Comparison of ENCODE assay signal across 8 mouse cellular contexts in genomic region chr6:122801801-122802514, GRCm38 (mm10). TPM values are rescaled to one million over a fixed set of nuclear protein-coding genes. Genes with fewer than 3 reads are reported as not detected.
DNase-seq lines count a peak whose midpoint lies in the region; ATAC-seq and TF ChIP-seq lines count a peak whose summit lies in the region.

No protein-coding gene starts in this region.

- no peaks in the 10 kb centered on the region for H3K36me3 ChIP-seq in forebrain, embryonic 15.5 days
- no peaks in the 10 kb centered on the region for H3K36me3 ChIP-seq in hindbrain, postnatal 0 days (ENCODE audit: insufficient read depth, low read length)
- peaks cover 1% of the 10 kb centered on the region; the same call in 1 of the 2 replicates for H3K36me3 ChIP-seq in liver, embryonic 13.5 days
- no peaks in the 10 kb centered on the region for H3K36me3 ChIP-seq in neural tube, embryonic 13.5 days

- H3K4me2 ChIP-seq in forebrain, embryonic 15.5 days (replicated peaks): peak overlapping the region; percentile 92
- peak overlapping the region; percentile 89 for H3K4me2 ChIP-seq in hindbrain, postnatal 0 days (ENCODE audit: low read depth, low read length)
- peak overlapping the region; percentile 95 for H3K4me2 ChIP-seq in liver, embryonic 13.5 days
- peak overlapping the region; percentile 93 for H3K4me2 ChIP-seq in neural tube, embryonic 13.5 days

- H3K9ac ChIP-seq in forebrain, embryonic 15.5 days (replicated peaks): peak overlapping the region; percentile 61
- H3K9ac ChIP-seq in hindbrain, postnatal 0 days (replicated peaks; ENCODE audit: low read length): peak overlapping the region; percentile 78
- H3K9ac ChIP-seq in liver, embryonic 13.5 days: peak overlapping the region; percentile 94
- H3K9ac ChIP-seq in neural tube, embryonic 13.5 days: peak overlapping the region; percentile 82

- H3K9me3 ChIP-seq in forebrain, embryonic 15.5 days: no peaks in the 10 kb centered on the region
- H3K9me3 ChIP-seq in hindbrain, postnatal 0 days (ENCODE audit: low read length): no peaks in the 10 kb centered on the region
- H3K9me3 ChIP-seq in liver, embryonic 13.5 days (replicated peaks): no peaks in the 10 kb centered on the region
- no peaks in the 10 kb centered on the region for H3K9me3 ChIP-seq in neural tube, embryonic 13.5 days

- TF ChIP-seq CTCF in hindbrain, postnatal 0 days (IDR thresholded peaks at IDR 0.05; ENCODE audit: low read depth): no peak

- H3K27ac ChIP-seq in forebrain, embryonic 15.5 days (replicated peaks): peak overlapping the region; percentile 13
- peak overlapping the region; percentile 86 for H3K27ac ChIP-seq in hindbrain, postnatal 0 days
- peak overlapping the region; percentile 88 for H3K27ac ChIP-seq in liver, embryonic 13.5 days
- H3K27ac ChIP-seq in neural tube, embryonic 13.5 days (replicated peaks): peak overlapping the region; percentile 15

- H3K27me3 ChIP-seq in forebrain, embryonic 15.5 days: peaks cover 13% of the 10 kb centered on the region; the same call in 1 of the 2 replicates
- H3K27me3 ChIP-seq in hindbrain, postnatal 0 days (ENCODE audit: insufficient read depth, low read length): no peaks in the 10 kb centered on the region
- no peaks in the 10 kb centered on the region for H3K27me3 ChIP-seq in liver, embryonic 13.5 days
- peaks cover 35% of the 10 kb centered on the region for H3K27me3 ChIP-seq in neural tube, embryonic 13.5 days

- peak; percentile 79 for ATAC-seq in forebrain, embryonic 15.5 days (replicated peaks)
- ATAC-seq in hindbrain, postnatal 0 days: peak; percentile 84
- peak; percentile 81 for ATAC-seq in liver, embryonic 13.5 days (ENCODE audit: low read depth)
- ATAC-seq in neural tube, embryonic 13.5 days (ENCODE audit: low read depth): peak; percentile 84

- H3K4me1 ChIP-seq in forebrain, embryonic 15.5 days: peaks cover 16% of the 10 kb centered on the region; the same call in 1 of the 2 replicates
- no peaks in the 10 kb centered on the region for H3K4me1 ChIP-seq in hindbrain, postnatal 0 days (ENCODE audit: insufficient read depth, low read length)
- peaks cover 40% of the 10 kb centered on the region for H3K4me1 ChIP-seq in liver, embryonic 13.5 days (replicated peaks)
- H3K4me1 ChIP-seq in neural tube, embryonic 13.5 days (replicated peaks): peaks cover 10% of the 10 kb centered on the region; the same call in 1 of the 2 replicates

- 2% methylated on average over 34 of the region's 34 CpGs for WGBS in forebrain, embryonic 15.5 days
- whole genome bisulfite sequencing in hindbrain, postnatal 0 days: under 1% methylated on average over 34 of the region's 34 CpGs
- 2% methylated on average over 34 of the region's 34 CpGs for WGBS in liver, embryonic 13.5 days (ENCODE audit: insufficient replicate concordance)
- 3% methylated on average over 34 of the region's 34 CpGs for WGBS in neural tube, embryonic 13.5 days

- peak overlapping the region; percentile 61 for H3K4me3 ChIP-seq in forebrain, embryonic 15.5 days
- peak overlapping the region; percentile 59 for H3K4me3 ChIP-seq in hindbrain, postnatal 0 days (ENCODE audit: low read length)
- H3K4me3 ChIP-seq in liver, embryonic 13.5 days (replicated peaks): peak overlapping the region; percentile 75
- H3K4me3 ChIP-seq in neural tube, embryonic 13.5 days: peak overlapping the region; percentile 56

- peak; percentile 32 to 63 for DNase-seq in left cerebral cortex, adult 18-20 months (ENCODE audit: low spot score in 2 of 2)
- DNase-seq in left cerebral cortex, adult 11 months (ENCODE audit: low spot score): no peak
- DNase-seq in cerebellum, adult 11-12 months: peak; percentile 64
- DNase-seq in hindbrain, postnatal 0 days (ENCODE audit: low spot score): peak; percentile 60
- DNase-seq in liver, embryonic 13.5 days: peak; percentile 62
- peak; percentile 74 for DNase-seq in thymus, postnatal 4 days

RNA-seq across cellular contexts. Expression of gene Slc2a3, which starts 0.5 kb away (rescaled TPM):
- total RNA-seq in left cerebral cortex, adult 18-20 months (2021): 100 to 1,000 TPM; 120 to 139 TPM
- 19.9 and 20.5 TPM in 2 replicates for polyA plus RNA-seq in forebrain, embryonic 15.5 days (2015; fragmentation: Nextera tagmentation; extraction: Ambion mirVana)
- total RNA-seq in hindbrain, postnatal 0 days (2014; rRNA removed): 108 and 129 TPM in 2 replicates
- polyA plus RNA-seq in hindbrain, postnatal 0 days (2015; fragmentation: Nextera tagmentation; extraction: Ambion mirVana): 48.9 and 49.7 TPM in 2 replicates
- 18.6 and 21.4 TPM in 2 replicates for polyA plus RNA-seq in liver, embryonic 13.5 days (2015; fragmentation: Nextera tagmentation; extraction: Ambion mirVana)
- polyA plus RNA-seq in neural tube, embryonic 13.5 days (2015; fragmentation: Nextera tagmentation; extraction: Ambion mirVana): 22.5 and 27.5 TPM in 2 replicates

RNA-seq across cellular contexts. Expression of gene Foxj2, which starts 17.8 kb away (rescaled TPM):
- total RNA-seq in left cerebral cortex, adult 18-20 months (2021): 10 to 100 TPM; 26.7 to 29.4 TPM
- polyA plus RNA-seq in forebrain, embryonic 15.5 days (2015; fragmentation: Nextera tagmentation; extraction: Ambion mirVana): 6.4 and 6.8 TPM in 2 replicates
- 20.1 and 32.5 TPM in 2 replicates for total RNA-seq in hindbrain, postnatal 0 days (2014; rRNA removed)
- polyA plus RNA-seq in hindbrain, postnatal 0 days (2015; fragmentation: Nextera tagmentation; extraction: Ambion mirVana): 5.9 and 6.9 TPM in 2 replicates
- polyA plus RNA-seq in liver, embryonic 13.5 days (2015; fragmentation: Nextera tagmentation; extraction: Ambion mirVana): 1.0 and 1.2 TPM in 2 replicates
- polyA plus RNA-seq in neural tube, embryonic 13.5 days (2015; fragmentation: Nextera tagmentation; extraction: Ambion mirVana): 6.3 and 7.3 TPM in 2 replicates

RNA-seq across cellular contexts. Expression of gene C3ar1, which starts 54.0 kb away (rescaled TPM):
- total RNA-seq in left cerebral cortex, adult 18-20 months (2021): under 1 TPM; 0.91 to 0.95 TPM
- polyA plus RNA-seq in forebrain, embryonic 15.5 days (2015; fragmentation: Nextera tagmentation; extraction: Ambion mirVana): 0.89 and 1.3 TPM in 2 replicates
- total RNA-seq in hindbrain, postnatal 0 days (2014; rRNA removed): 1.3 and 2.2 TPM in 2 replicates
- polyA plus RNA-seq in hindbrain, postnatal 0 days (2015; fragmentation: Nextera tagmentation; extraction: Ambion mirVana): 1.4 and 1.5 TPM in 2 replicates
- 1.1 and 1.3 TPM in 2 replicates for polyA plus RNA-seq in liver, embryonic 13.5 days (2015; fragmentation: Nextera tagmentation; extraction: Ambion mirVana)
- 2.6 and 2.7 TPM in 2 replicates for polyA plus RNA-seq in neural tube, embryonic 13.5 days (2015; fragmentation: Nextera tagmentation; extraction: Ambion mirVana)

Comparison
In these comparisons a context has a peak if more than half of its experiments do, and no peak if none do; other contexts are left out.
1. H3K27ac ChIP-seq: peak in every context shown above with its lines; median percentile 88 in liver, embryonic 13.5 days; 86 in hindbrain, postnatal 0 days; 15 in neural tube, embryonic 13.5 days; 13 in forebrain, embryonic 15.5 days.